Mouse (Mus musculus): Measurements from ENCODE around the gene Fam166a. TPM values are rescaled to one million over a fixed set of nuclear protein-coding genes. Genes with fewer than 3 reads are reported as not detected.
"Not testable (repeated sequence)": the region's sequence is repeated elsewhere in the genome, so short reads cannot be mapped to it uniquely, and the experiment has no call there.

The Fam166a gene
- polyA plus RNA-seq, 1 experiment from 2014 or later, result 0.91 TPM

- peak overlapping the region; percentile 99 for H3K4me2 ChIP-seq (ENCODE audit: low read depth, low read length)
- not testable (repeated sequence) for H3K36me3 ChIP-seq (ENCODE audit: control insufficient read depth, insufficient read depth, low read length); H3K9me3 ChIP-seq (ENCODE audit: control insufficient read depth, low read length); ATAC-seq (ENCODE audit: low read depth); H3K27me3 ChIP-seq (ENCODE audit: control insufficient read depth, insufficient read depth, low read length); H3K27ac ChIP-seq (ENCODE audit: low read depth, low read length)
- 53% methylated on average over 11 of the region's 12 CpGs for WGBS
- peak overlapping the region; percentile 80; the same call in 1 of the 2 replicates for H3K9ac ChIP-seq (replicated peaks; ENCODE audit: low read depth, low read length)
- H3K4me3 ChIP-seq (ENCODE audit: low read depth, low read length), result peak overlapping the region; percentile 98
- H3K4me1 ChIP-seq (ENCODE audit: control insufficient read depth, insufficient read depth, low read length), result peaks cover 12% of the 10 kb centered on the region
These were observed 38.0 kb downstream of the Fam166a start for GRCm38 (mm10) chr2:25256443-25257109.

GRCm38 (mm10) chr2:25257250-25257649 is 38.7 kb downstream of the Fam166a start:
- H3K27ac ChIP-seq (ENCODE audit: low read depth, low read length); H3K27me3 ChIP-seq (ENCODE audit: control insufficient read depth, insufficient read depth, low read length); H3K9me3 ChIP-seq (ENCODE audit: control insufficient read depth, low read length); ATAC-seq (ENCODE audit: low read depth); H3K36me3 ChIP-seq (ENCODE audit: control insufficient read depth, insufficient read depth, low read length); H3K4me3 ChIP-seq (ENCODE audit: low read depth, low read length); H3K9ac ChIP-seq (replicated peaks; ENCODE audit: low read depth, low read length); H3K4me2 ChIP-seq (ENCODE audit: low read depth, low read length): not testable (repeated sequence)
- H3K4me1 ChIP-seq (ENCODE audit: control insufficient read depth, insufficient read depth, low read length), result peaks cover 12% of the 10 kb centered on the region
- 92% methylated on average over 5 of the region's 5 CpGs for WGBS

- Histone ChIP-seq H3K36me3 (ENCODE audit: control insufficient read depth, insufficient read depth, low read length) (no peaks in the 10 kb centered on the region), H3K4me2 (ENCODE audit: low read depth, low read length) (no peak overlapping the region), H3K27me3 (ENCODE audit: control insufficient read depth, insufficient read depth, low read length) (no peaks in the 10 kb centered on the region; the same call in 1 of the 2 replicates), H3K9me3 (ENCODE audit: control insufficient read depth, low read length) (no peaks in the 10 kb centered on the region), H3K4me1 (ENCODE audit: control insufficient read depth, insufficient read depth, low read length) (peaks cover 20% of the 10 kb centered on the region), H3K27ac (ENCODE audit: low read depth, low read length) (no peak overlapping the region), H3K9ac (replicated peaks; ENCODE audit: low read depth, low read length) (no peak overlapping the region), H3K4me3 (ENCODE audit: low read depth, low read length) (no peak overlapping the region)
- ATAC-seq (ENCODE audit: low read depth), result no peak
- 56% methylated on average over 2 of the region's 2 CpGs for whole genome bisulfite sequencing
These were observed 40.3 kb downstream of the Fam166a start for GRCm38 (mm10) chr2:25258887-25259286.

- H3K27ac ChIP-seq (ENCODE audit: low read depth, low read length), result peak overlapping the region; percentile 68; the same call in 1 of the 2 replicates
- no peaks in the 10 kb centered on the region for H3K9me3 ChIP-seq (ENCODE audit: control insufficient read depth, low read length)
- no peaks in the 10 kb centered on the region for H3K36me3 ChIP-seq (ENCODE audit: control insufficient read depth, insufficient read depth, low read length)
- peaks cover 38% of the 10 kb centered on the region for H3K4me1 ChIP-seq (ENCODE audit: control insufficient read depth, insufficient read depth, low read length)
- WGBS, result 48% methylated on average over 12 of the region's 12 CpGs
- H3K9ac ChIP-seq (replicated peaks; ENCODE audit: low read depth, low read length), result peak overlapping the region; percentile 68
- peak; percentile 2 for ATAC-seq (ENCODE audit: low read depth)
- H3K27me3 ChIP-seq (ENCODE audit: control insufficient read depth, insufficient read depth, low read length), result no peaks in the 10 kb centered on the region
- peak overlapping the region; percentile 99 for H3K4me2 ChIP-seq (ENCODE audit: low read depth, low read length)
- peak overlapping the region; percentile 71 for H3K4me3 ChIP-seq (ENCODE audit: low read depth, low read length)
These were observed 43.3 kb downstream of the Fam166a start for GRCm38 (mm10) chr2:25261870-25262269.

- no peaks in the 10 kb centered on the region for H3K27me3 ChIP-seq (ENCODE audit: control insufficient read depth, insufficient read depth, low read length)
- no peaks in the 10 kb centered on the region for H3K36me3 ChIP-seq (ENCODE audit: control insufficient read depth, insufficient read depth, low read length)
- H3K9ac ChIP-seq (replicated peaks; ENCODE audit: low read depth, low read length), result peak within 1 kb of the TSS; percentile 68
- H3K4me2 ChIP-seq (ENCODE audit: low read depth, low read length), result peak within 1 kb of the TSS; percentile 99
- peak; percentile 98 for ATAC-seq (ENCODE audit: low read depth)
- H3K4me3 ChIP-seq (ENCODE audit: low read depth, low read length), result peak within 1 kb of the TSS; percentile 71
- H3K27ac ChIP-seq (ENCODE audit: low read depth, low read length), result peak within 1 kb of the TSS; percentile 68
- under 1% methylated on average over 39 of the region's 39 CpGs for WGBS
- no peaks in the 10 kb centered on the region for H3K9me3 ChIP-seq (ENCODE audit: control insufficient read depth, low read length)
- H3K4me1 ChIP-seq (ENCODE audit: control insufficient read depth, insufficient read depth, low read length), result peaks cover 43% of the 10 kb centered on the region
These were observed 43.8 kb downstream of the Fam166a start, which contains the start of gene Tprn for GRCm38 (mm10) chr2:25262291-25262767. Tprn (plus strand) TSS chr2:25262618.

- no peaks in the 10 kb centered on the region for H3K27me3 ChIP-seq (ENCODE audit: control insufficient read depth, insufficient read depth, low read length)
- peak overlapping the region; percentile 99 for H3K4me2 ChIP-seq (ENCODE audit: low read depth, low read length)
- under 1% methylated on average over 82 of the region's 82 CpGs for WGBS
- peak overlapping the region; percentile 71 for H3K4me3 ChIP-seq (ENCODE audit: low read depth, low read length)
- H3K36me3 ChIP-seq (ENCODE audit: control insufficient read depth, insufficient read depth, low read length), result no peaks in the 10 kb centered on the region
- peak overlapping the region; percentile 68 for H3K9ac ChIP-seq (replicated peaks; ENCODE audit: low read depth, low read length)
- H3K9me3 ChIP-seq (ENCODE audit: control insufficient read depth, low read length), result no peaks in the 10 kb centered on the region
- H3K27ac ChIP-seq (ENCODE audit: low read depth, low read length), result peak overlapping the region; percentile 68
- ATAC-seq (ENCODE audit: low read depth), result peak; percentile 23; the same call in 1 of the 2 replicates
- peaks cover 50% of the 10 kb centered on the region for H3K4me1 ChIP-seq (ENCODE audit: control insufficient read depth, insufficient read depth, low read length)
These were observed 44.5 kb downstream of the Fam166a start for GRCm38 (mm10) chr2:25262795-25263622.

- WGBS, result 11% methylated on average over 12 of the region's 12 CpGs
- ATAC-seq (ENCODE audit: low read depth), result no peak
- peak overlapping the region; percentile 68; the same call in 1 of the 2 replicates for H3K27ac ChIP-seq (ENCODE audit: low read depth, low read length)
These were observed 45.2 kb downstream of the Fam166a start for GRCm38 (mm10) chr2:25263623-25264285.

GRCm38 (mm10) chr2:25264286-25264660 is 45.7 kb downstream of the Fam166a start:
- 85% methylated on average over 5 of the region's 5 CpGs for whole genome bisulfite sequencing
- peaks cover 50% of the 10 kb centered on the region for H3K4me1 ChIP-seq (ENCODE audit: control insufficient read depth, insufficient read depth, low read length)
- peaks cover 6% of the 10 kb centered on the region for H3K36me3 ChIP-seq (ENCODE audit: control insufficient read depth, insufficient read depth, low read length)
- no peaks in the 10 kb centered on the region for H3K27me3 ChIP-seq (ENCODE audit: control insufficient read depth, insufficient read depth, low read length)
- peak overlapping the region; percentile 99 for H3K4me2 ChIP-seq (ENCODE audit: low read depth, low read length)
- peak overlapping the region; percentile 71; the same call in 1 of the 2 replicates for H3K4me3 ChIP-seq (ENCODE audit: low read depth, low read length)
- H3K9me3 ChIP-seq (ENCODE audit: control insufficient read depth, low read length), result no peaks in the 10 kb centered on the region
- peak overlapping the region; percentile 68; the same call in 1 of the 2 replicates for H3K9ac ChIP-seq (replicated peaks; ENCODE audit: low read depth, low read length)
- ATAC-seq (ENCODE audit: low read depth), result no peak
- no peak overlapping the region for H3K27ac ChIP-seq (ENCODE audit: low read depth, low read length)

More at GRCm38 (mm10) chr2:25263623-25264285, 45.2 kb downstream of the Fam166a start:
- Histone ChIP-seq H3K27me3 (ENCODE audit: control insufficient read depth, insufficient read depth, low read length) (no peaks in the 10 kb centered on the region), H3K4me3 (ENCODE audit: low read depth, low read length) (peak overlapping the region; percentile 71), H3K36me3 (ENCODE audit: control insufficient read depth, insufficient read depth, low read length) (peaks cover under 1% of the 10 kb centered on the region), H3K4me1 (ENCODE audit: control insufficient read depth, insufficient read depth, low read length) (peaks cover 50% of the 10 kb centered on the region), H3K4me2 (ENCODE audit: low read depth, low read length) (peak overlapping the region; percentile 99), H3K9ac (replicated peaks; ENCODE audit: low read depth, low read length) (peak overlapping the region; percentile 68), H3K9me3 (ENCODE audit: control insufficient read depth, low read length) (no peaks in the 10 kb centered on the region)

Data from neural tube, embryonic 14.5 days (tissue).